Mouse (Mus musculus): ENCODE data around the gene Cpvl. TPM values are rescaled to one million over a fixed set of nuclear protein-coding genes. Genes with fewer than 3 reads are reported as not detected.

Gene Cpvl
- polyA plus RNA-seq, 1 experiment from 2014 or later, result not detected

Other genes starting within 250 kb of the Cpvl start
- gene Tril, start 157.8 kb downstream of the Cpvl start, polyA plus RNA-seq (2015; fragmentation: Nextera tagmentation; extraction: Ambion mirVana), result 5.6 and 6.3 TPM in 2 replicates
- 31.9 and 35.2 TPM in 2 replicates for gene Chn2, start 60.9 kb upstream of the Cpvl start, polyA plus RNA-seq (2015; fragmentation: Nextera tagmentation; extraction: Ambion mirVana)